Mouse (Mus musculus): ENCODE measurements at regions not wholly inside any gene's neighbourhood (a gene's known extent, or its start where the extent isn't known, plus 50 kb on each side); places are given as distances from the start of the nearest gene placed in this dataset.

DNA sequence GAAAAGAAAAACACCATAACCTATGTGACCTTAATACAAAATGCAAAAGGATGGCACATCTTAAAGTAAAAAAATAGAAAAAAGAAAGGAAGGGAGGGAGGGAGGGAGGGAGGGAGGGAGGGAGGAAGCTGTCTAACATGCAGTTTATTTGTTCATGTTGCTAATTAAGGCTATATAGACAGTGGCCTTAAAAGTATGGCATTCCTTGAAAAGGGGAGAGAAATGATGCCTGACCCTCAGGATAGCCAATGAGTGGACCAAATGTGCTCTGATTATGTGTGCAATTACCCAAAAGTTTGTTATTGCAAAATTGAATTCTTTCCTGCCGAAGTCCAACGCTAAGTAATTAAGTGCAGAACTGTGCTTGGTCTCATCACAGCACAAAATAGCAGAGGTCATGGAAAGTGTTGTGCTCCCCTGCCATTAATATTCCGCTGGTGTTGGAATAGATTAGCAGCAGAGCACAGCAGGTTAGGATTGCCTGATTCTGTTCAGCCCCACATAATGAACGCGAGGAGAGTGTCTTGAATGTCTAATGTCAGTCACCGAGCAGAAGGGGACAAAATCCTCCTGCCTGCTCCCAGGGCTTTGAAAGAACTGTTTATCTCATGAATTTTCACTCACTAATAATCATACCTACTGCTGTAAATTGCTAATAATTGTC is 531.7 kb upstream of the Mctp2 start:
- Histone ChIP-seq H3K27ac (ENCODE audit: low read length) (no peak overlapping the region), H3K4me3 (replicated peaks; ENCODE audit: low read length) (no peak overlapping the region), H3K4me2 (ENCODE audit: low read depth, low read length) (no peak overlapping the region), H3K9ac (ENCODE audit: low read length) (no peak overlapping the region), H3K4me1 (ENCODE audit: control insufficient read depth, insufficient read depth, low read length) (no peaks in the 10 kb centered on the region), H3K36me3 (ENCODE audit: control insufficient read depth, insufficient read depth, low read length) (no peaks in the 10 kb centered on the region), H3K27me3 (ENCODE audit: control insufficient read depth, insufficient read depth, low read length) (no peaks in the 10 kb centered on the region), H3K9me3 (replicated peaks; ENCODE audit: control insufficient read depth, low read length) (no peaks in the 10 kb centered on the region)
- no peak for ATAC-seq (ENCODE audit: insufficient read depth, low FRiP score)
- WGBS = 77% methylated on average over 6 of the region's 6 CpGs

DNA sequence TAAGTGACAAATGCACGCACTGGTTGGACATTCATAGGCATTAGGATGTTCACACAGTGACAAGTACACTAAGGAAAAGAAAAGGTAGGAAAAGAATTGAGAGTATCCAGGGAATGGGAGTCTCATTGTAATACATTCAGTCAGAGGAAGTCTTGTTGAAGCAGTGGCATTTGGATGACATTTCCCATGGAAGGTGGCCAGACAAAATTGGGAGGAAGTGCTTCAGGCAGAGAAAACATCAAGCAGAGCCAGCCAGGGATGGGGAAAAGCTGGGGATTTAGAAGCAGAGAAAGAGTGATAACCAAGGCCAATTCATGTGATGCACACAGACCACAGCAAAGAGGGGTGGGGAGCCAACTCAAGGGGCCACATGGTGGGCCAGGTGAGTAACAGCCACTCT is 524.0 kb upstream of the Rgma start:
- no peaks in the 10 kb centered on the region for H3K27me3 ChIP-seq (ENCODE audit: control insufficient read depth, insufficient read depth, low read length)
- no peak overlapping the region for H3K4me2 ChIP-seq (ENCODE audit: low read depth, low read length)
- H3K36me3 ChIP-seq (ENCODE audit: control insufficient read depth, insufficient read depth, low read length) = no peaks in the 10 kb centered on the region
- no peaks in the 10 kb centered on the region for H3K9me3 ChIP-seq (replicated peaks; ENCODE audit: control insufficient read depth, low read length)
- H3K9ac ChIP-seq (ENCODE audit: low read length) = no peak overlapping the region
- H3K4me1 ChIP-seq (ENCODE audit: control insufficient read depth, insufficient read depth, low read length) = no peaks in the 10 kb centered on the region
- ATAC-seq (ENCODE audit: insufficient read depth, low FRiP score) = no peak
- WGBS = 92% methylated on average over 1 of the region's 1 CpGs
- no peak overlapping the region for H3K27ac ChIP-seq (ENCODE audit: low read length)
- no peak overlapping the region for H3K4me3 ChIP-seq (replicated peaks; ENCODE audit: low read length)

DNA sequence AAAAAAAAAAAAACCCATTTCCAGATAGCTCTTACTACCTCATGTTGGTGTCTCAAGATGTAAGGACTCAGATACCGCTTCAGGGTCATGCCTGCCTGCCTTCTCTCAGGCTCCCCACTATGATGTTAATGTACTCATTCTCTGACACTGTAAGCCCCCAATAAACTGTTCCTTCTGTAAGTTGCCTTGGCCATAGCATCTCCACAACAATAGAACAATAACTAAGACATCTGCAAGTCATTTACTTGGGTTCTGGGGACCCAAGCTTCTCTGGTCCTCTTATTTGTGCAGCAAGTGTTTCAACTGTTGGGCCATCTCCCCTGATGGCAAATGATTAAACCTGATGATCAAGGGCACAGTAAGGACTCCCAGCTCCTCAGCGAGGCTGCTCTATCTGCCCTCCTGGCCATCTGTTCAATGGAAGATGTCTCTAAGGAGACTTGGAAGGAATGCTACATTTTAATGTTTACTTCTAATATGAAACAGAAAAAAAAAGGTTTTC is 520.8 kb upstream of the Rgma start:
- Histone ChIP-seq H3K4me1 (ENCODE audit: control insufficient read depth, insufficient read depth, low read length) (no peaks in the 10 kb centered on the region), H3K4me3 (replicated peaks; ENCODE audit: low read length) (no peak overlapping the region), H3K9me3 (replicated peaks; ENCODE audit: control insufficient read depth, low read length) (no peaks in the 10 kb centered on the region), H3K27ac (ENCODE audit: low read length) (no peak overlapping the region), H3K27me3 (ENCODE audit: control insufficient read depth, insufficient read depth, low read length) (no peaks in the 10 kb centered on the region), H3K9ac (ENCODE audit: low read length) (no peak overlapping the region), H3K4me2 (ENCODE audit: low read depth, low read length) (no peak overlapping the region), H3K36me3 (ENCODE audit: control insufficient read depth, insufficient read depth, low read length) (no peaks in the 10 kb centered on the region)
- no peak for ATAC-seq (ENCODE audit: insufficient read depth, low FRiP score)
- 71% methylated on average over 2 of the region's 2 CpGs for WGBS

GRCm38 (mm10) chr7:72866966-72867754 is 508.1 kb upstream of the Rgma start:
- no peaks in the 10 kb centered on the region for H3K36me3 ChIP-seq (ENCODE audit: control insufficient read depth, insufficient read depth, low read length)
- WGBS = 80% methylated on average over 6 of the region's 6 CpGs
- no peak for ATAC-seq (ENCODE audit: insufficient read depth, low FRiP score)

DNA sequence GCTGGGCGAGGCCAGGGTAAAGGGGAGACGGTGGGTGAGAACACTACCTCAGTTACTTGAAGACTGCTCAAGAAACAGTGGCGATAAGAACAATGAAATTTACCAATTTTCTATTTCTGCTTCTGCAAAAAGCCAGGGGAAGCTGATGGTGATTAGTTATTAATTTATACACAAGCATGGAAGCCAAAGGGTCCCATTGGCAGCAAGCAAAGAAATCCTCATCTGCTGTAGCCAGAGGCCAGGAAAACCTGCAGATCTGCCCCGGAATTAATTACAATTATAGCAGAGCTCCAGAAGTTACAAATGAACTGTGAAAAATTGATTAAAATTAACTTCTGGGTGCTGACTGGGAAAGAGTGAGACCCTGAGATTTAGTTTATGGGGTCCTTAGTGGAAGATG is 506.2 kb upstream of the Rgma start:
- ATAC-seq (ENCODE audit: insufficient read depth, low FRiP score) = no peak
- Histone ChIP-seq H3K27ac (ENCODE audit: low read length) (no peak overlapping the region), H3K4me2 (ENCODE audit: low read depth, low read length) (no peak overlapping the region), H3K9me3 (replicated peaks; ENCODE audit: control insufficient read depth, low read length) (no peaks in the 10 kb centered on the region), H3K4me3 (replicated peaks; ENCODE audit: low read length) (no peak overlapping the region), H3K27me3 (ENCODE audit: control insufficient read depth, insufficient read depth, low read length) (no peaks in the 10 kb centered on the region), H3K4me1 (ENCODE audit: control insufficient read depth, insufficient read depth, low read length) (0 out of 2 replicates have a peak, but pooled peaks cover 5% of the 10 kb centered on the region), H3K9ac (ENCODE audit: low read length) (no peak overlapping the region), H3K36me3 (ENCODE audit: control insufficient read depth, insufficient read depth, low read length) (no peaks in the 10 kb centered on the region)
- WGBS = 78% methylated on average over 4 of the region's 4 CpGs

More at GRCm38 (mm10) chr7:72866966-72867754, 508.1 kb upstream of the Rgma start:
- no peaks in the 10 kb centered on the region for H3K9me3 ChIP-seq (replicated peaks; ENCODE audit: control insufficient read depth, low read length)
- no peaks in the 10 kb centered on the region for H3K27me3 ChIP-seq (ENCODE audit: control insufficient read depth, insufficient read depth, low read length)
- H3K4me1 ChIP-seq (ENCODE audit: control insufficient read depth, insufficient read depth, low read length) = 0 out of 2 replicates have a peak, but pooled peaks cover 5% of the 10 kb centered on the region
- H3K4me3 ChIP-seq (replicated peaks; ENCODE audit: low read length) = no peak overlapping the region
- H3K4me2 ChIP-seq (ENCODE audit: low read depth, low read length) = no peak overlapping the region
- H3K9ac ChIP-seq (ENCODE audit: low read length) = no peak overlapping the region
- H3K27ac ChIP-seq (ENCODE audit: low read length) = no peak overlapping the region

- no peak overlapping the region for H3K4me2 ChIP-seq (ENCODE audit: low read depth, low read length)
- H3K4me1 ChIP-seq (ENCODE audit: control insufficient read depth, insufficient read depth, low read length) = no peaks in the 10 kb centered on the region
- ATAC-seq (ENCODE audit: insufficient read depth, low FRiP score) = no peak
- no peaks in the 10 kb centered on the region for H3K9me3 ChIP-seq (replicated peaks; ENCODE audit: control insufficient read depth, low read length)
- no peak overlapping the region for H3K27ac ChIP-seq (ENCODE audit: low read length)
- H3K9ac ChIP-seq (ENCODE audit: low read length) = no peak overlapping the region
- no peaks in the 10 kb centered on the region for H3K36me3 ChIP-seq (ENCODE audit: control insufficient read depth, insufficient read depth, low read length)
- H3K27me3 ChIP-seq (ENCODE audit: control insufficient read depth, insufficient read depth, low read length) = no peaks in the 10 kb centered on the region
- WGBS = 69% methylated on average over 6 of the region's 6 CpGs
- H3K4me3 ChIP-seq (replicated peaks; ENCODE audit: low read length) = no peak overlapping the region
Measured at GRCm38 (mm10) chr7:72900816-72901215, 474.5 kb upstream of the Rgma start.

- no peak for ATAC-seq (ENCODE audit: insufficient read depth, low FRiP score)
- no peak overlapping the region for H3K27ac ChIP-seq (ENCODE audit: low read length)
- no peak overlapping the region for H3K4me3 ChIP-seq (replicated peaks; ENCODE audit: low read length)
- H3K36me3 ChIP-seq (ENCODE audit: control insufficient read depth, insufficient read depth, low read length) = no peaks in the 10 kb centered on the region
- no peak overlapping the region for H3K9ac ChIP-seq (ENCODE audit: low read length)
- 57% methylated on average over 2 of the region's 2 CpGs for WGBS
- no peaks in the 10 kb centered on the region for H3K4me1 ChIP-seq (ENCODE audit: control insufficient read depth, insufficient read depth, low read length)
- H3K9me3 ChIP-seq (replicated peaks; ENCODE audit: control insufficient read depth, low read length) = no peaks in the 10 kb centered on the region
- H3K4me2 ChIP-seq (ENCODE audit: low read depth, low read length) = no peak overlapping the region
- H3K27me3 ChIP-seq (ENCODE audit: control insufficient read depth, insufficient read depth, low read length) = no peaks in the 10 kb centered on the region
Measured at GRCm38 (mm10) chr7:72905891-72906290, 469.4 kb upstream of the Rgma start.

DNA sequence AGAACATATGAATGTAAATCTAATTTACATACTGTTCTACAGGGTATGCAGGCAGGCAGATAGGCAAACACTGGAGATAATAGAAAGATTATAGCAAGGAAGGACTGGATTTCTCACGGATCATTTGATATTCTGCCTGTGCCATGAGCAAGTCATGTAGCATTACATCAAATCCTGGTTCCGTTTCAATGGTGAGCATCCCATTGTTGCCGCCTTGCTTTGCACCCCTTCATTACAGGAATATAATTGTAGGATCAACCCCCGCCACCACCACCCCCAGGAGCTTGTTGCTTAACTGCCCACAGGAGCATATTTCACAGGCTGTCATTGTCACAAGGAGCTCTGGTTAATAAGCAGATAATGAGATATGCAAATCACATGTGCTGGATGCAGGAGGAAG is 468.8 kb upstream of the Rgma start:
- H3K27me3 ChIP-seq (ENCODE audit: control insufficient read depth, insufficient read depth, low read length) = no peaks in the 10 kb centered on the region
- no peaks in the 10 kb centered on the region for H3K4me1 ChIP-seq (ENCODE audit: control insufficient read depth, insufficient read depth, low read length)
- H3K27ac ChIP-seq (ENCODE audit: low read length) = no peak overlapping the region
- H3K4me2 ChIP-seq (ENCODE audit: low read depth, low read length) = no peak overlapping the region
- no peak overlapping the region for H3K4me3 ChIP-seq (replicated peaks; ENCODE audit: low read length)
- no peak for ATAC-seq (ENCODE audit: insufficient read depth, low FRiP score)
- no peaks in the 10 kb centered on the region for H3K36me3 ChIP-seq (ENCODE audit: control insufficient read depth, insufficient read depth, low read length)
- WGBS = 76% methylated on average over 4 of the region's 4 CpGs
- H3K9me3 ChIP-seq (replicated peaks; ENCODE audit: control insufficient read depth, low read length) = no peaks in the 10 kb centered on the region
- H3K9ac ChIP-seq (ENCODE audit: low read length) = no peak overlapping the region

- no peak for ATAC-seq (ENCODE audit: insufficient read depth, low FRiP score)
- H3K4me3 ChIP-seq (replicated peaks; ENCODE audit: low read length) = no peak overlapping the region
Measured at GRCm38 (mm10) chr7:72926772-72927380, 448.4 kb upstream of the Rgma start.

More at GRCm38 (mm10) chr7:72926772-72927380, 448.4 kb upstream of the Rgma start:
- Histone ChIP-seq H3K4me2 (ENCODE audit: low read depth, low read length) (no peak overlapping the region; the same call in 1 of the 2 replicates), H3K4me1 (ENCODE audit: control insufficient read depth, insufficient read depth, low read length) (no peaks in the 10 kb centered on the region), H3K9me3 (replicated peaks; ENCODE audit: control insufficient read depth, low read length) (no peaks in the 10 kb centered on the region), H3K27me3 (ENCODE audit: control insufficient read depth, insufficient read depth, low read length) (no peaks in the 10 kb centered on the region), H3K27ac (ENCODE audit: low read length) (no peak overlapping the region), H3K9ac (ENCODE audit: low read length) (no peak overlapping the region), H3K36me3 (ENCODE audit: control insufficient read depth, insufficient read depth, low read length) (no peaks in the 10 kb centered on the region)
- WGBS = 53% methylated on average over 20 of the region's 20 CpGs
